Mouse (Mus musculus): ENCODE measurements around the gene Adam1a.

DNA sequence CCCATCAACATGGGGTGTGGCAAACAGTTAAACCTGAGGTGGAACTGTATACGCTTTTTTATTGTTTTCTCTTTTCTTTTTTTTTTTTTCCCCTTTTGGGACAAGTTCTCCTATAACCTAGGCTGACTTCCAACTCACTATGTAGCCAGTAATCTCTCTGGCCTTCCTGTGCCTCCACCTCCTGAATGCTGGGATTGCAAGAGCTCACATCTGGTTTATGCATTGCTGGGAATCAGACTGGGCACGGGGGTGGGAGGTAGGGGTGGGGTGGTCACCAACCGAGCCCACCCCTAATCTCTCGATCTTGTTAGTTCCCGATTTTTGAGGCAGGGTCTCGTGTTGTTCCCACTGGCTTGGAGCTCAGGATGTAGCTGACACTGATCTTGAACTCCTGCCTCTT lies 44.6 kb upstream of the Adam1a start:
- TF ChIP-seq POLR2A (IDR thresholded peaks at IDR 0.05; ENCODE audit: control insufficient read depth, low read depth, low read length): no peak
- TF ChIP-seq CTCF (IDR thresholded peaks at IDR 0.05; ENCODE audit: control insufficient read depth, insufficient read depth, insufficient replicate concordance, low read depth, low read length): no peak

Data from testis, adult 2 months (tissue).